Mouse (Mus musculus) left cerebral cortex, adult 18-20 months (tissue): ENCODE data around the gene Tpst2. TPM values are rescaled to one million over a fixed set of nuclear protein-coding genes. Genes with fewer than 3 reads are reported as not detected.

Source experiments
- DNase-seq, 2 experiments: peaks; one replicate each; pipeline ENCODE4 v3.0.0; 2021 to 2022; ENCODE audit warnings: low spot score in 2 of 2, mixed read lengths in 1 of 2
- total RNA-seq, 2 experiments: library from RNA; stranded (reverse); gene quantifications; 2 replicates each; pipeline ENCODE4 v1.2.3; 2021

The Tpst2 gene
- total RNA-seq, 2 experiments from 2014 or later = 29.6 to 39.3 TPM

GRCm38 (mm10) chr5:112325546-112326445, 49.3 kb downstream of the Tpst2 start, which contains the start of gene Tfip11:
Gene Tfip11, plus strand, starts transcription at chr5:112326358.
- DNase-seq = peak; percentile 96 to 99

DNA sequence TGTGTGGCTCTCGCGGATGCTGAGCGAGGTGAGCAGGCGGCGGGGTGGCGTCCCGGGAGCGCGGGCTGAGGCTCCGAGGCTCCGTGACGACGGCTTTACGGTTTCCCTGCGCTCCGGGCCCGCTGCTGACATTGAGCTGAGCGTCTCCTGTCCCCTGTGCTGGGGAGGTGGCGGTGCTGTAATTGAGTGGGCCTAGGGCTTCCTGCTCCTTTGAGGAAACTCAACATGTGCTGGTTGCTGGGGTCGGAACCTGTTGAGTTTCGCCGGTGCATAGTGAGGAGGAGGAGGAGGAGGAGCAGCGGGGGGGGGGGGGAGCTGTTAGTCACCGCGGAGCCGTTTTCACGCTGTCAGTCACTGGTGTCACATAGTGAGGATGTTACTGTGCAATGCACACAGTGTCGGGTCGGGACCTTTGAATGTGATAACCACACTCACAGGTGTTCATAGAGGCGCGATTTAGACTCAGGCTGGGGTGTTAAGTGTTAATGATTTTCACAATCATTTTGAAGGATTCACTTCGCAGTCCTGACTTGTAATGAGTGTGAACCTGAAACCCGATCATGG, 50.0 kb downstream of the Tpst2 start:
- no peak for DNase-seq

DNA sequence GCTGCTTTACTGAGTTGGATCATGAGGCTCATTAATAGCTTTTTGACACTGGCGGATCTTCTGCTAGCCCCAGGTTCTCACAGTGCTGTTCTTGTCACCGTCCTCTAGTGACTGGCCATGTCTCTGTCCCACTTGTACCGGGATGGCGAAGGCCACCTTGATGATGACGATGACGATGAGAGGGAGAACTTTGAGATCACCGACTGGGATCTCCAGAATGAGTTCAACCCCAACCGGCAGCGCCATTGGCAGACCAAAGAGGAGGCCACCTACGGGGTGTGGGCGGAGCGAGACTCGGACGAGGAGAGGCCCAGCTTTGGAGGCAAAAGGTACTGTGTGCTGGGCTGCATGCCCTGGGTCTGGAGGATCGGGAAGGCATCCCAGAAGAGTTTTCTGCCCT, 51.4 kb downstream of the Tpst2 start:
- no peak for DNase-seq

DNA sequence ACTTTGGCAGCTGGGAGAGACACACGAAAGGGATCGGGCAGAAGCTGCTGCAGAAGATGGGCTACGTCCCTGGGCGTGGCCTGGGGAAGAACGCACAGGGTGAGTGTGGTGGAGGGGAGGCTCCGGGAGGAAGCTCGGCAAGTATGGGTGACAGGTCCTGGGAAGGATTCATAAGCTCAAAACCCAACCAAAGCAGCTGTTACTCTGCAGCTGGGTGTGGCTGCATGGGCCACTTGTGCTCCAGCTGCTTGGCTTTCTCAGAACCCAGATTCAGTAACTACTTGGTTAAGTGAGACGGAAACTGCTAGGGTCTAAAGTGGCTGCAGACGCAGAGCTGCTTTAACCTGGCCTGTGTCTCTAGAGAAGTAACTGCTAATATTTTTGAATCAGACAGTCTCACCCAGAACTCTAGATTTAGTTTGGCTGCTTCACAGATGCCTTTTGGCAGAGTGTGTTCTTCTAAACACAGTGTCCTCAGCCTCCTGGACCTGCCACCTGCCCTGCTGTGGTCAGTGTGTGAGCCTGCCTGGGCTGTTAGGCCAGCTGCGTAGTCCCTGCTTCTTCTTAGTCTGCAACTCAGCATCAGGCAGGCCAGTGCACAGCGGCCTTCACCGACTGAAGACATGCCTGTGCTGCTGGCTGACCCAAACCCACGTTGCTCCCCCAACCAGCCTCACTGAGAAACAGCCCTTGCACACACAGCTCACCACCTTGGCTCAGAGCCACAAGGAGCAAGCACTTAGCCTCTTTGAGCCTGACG, 53.5 kb downstream of the Tpst2 start:
- no peak for DNase-seq

GRCm38 (mm10) chr5:112335473-112335872, 59.0 kb downstream of the Tpst2 start:
- DNase-seq = peak; percentile 46 to 58

GRCm38 (mm10) chr5:112337004-112337403, 60.5 kb downstream of the Tpst2 start:
- no peak for DNase-seq

DNA sequence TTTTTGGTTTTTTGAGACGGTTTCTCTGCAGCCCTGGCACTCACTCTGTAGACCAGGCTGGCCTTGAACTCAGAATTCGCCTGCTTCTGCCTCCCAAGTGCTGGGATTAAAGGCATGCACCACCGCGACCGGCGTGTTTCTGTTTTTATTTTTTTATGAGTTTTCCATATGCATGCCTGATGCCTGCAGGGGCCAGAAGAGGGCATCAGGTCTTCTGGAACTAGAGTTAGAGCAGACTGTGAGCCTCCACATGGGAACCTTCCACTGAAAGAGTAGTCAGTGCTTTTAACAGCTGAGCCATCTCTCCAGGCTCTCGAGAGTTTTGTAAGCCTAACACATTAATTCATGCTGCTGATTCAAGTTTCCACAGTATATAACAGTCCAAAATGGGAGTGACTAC, 62.7 kb downstream of the Tpst2 start:
- DNase-seq = no peak

- peak; percentile 87 to 92 for DNase-seq
Measured at GRCm38 (mm10) chr5:112342463-112343204, 66.1 kb downstream of the Tpst2 start, which contains the start of the genes Srrd and Hps4. Gene Srrd, minus strand, starts transcription at chr5:112343040. Gene Hps4, plus strand, starts transcription at chr5:112343083.

DNA sequence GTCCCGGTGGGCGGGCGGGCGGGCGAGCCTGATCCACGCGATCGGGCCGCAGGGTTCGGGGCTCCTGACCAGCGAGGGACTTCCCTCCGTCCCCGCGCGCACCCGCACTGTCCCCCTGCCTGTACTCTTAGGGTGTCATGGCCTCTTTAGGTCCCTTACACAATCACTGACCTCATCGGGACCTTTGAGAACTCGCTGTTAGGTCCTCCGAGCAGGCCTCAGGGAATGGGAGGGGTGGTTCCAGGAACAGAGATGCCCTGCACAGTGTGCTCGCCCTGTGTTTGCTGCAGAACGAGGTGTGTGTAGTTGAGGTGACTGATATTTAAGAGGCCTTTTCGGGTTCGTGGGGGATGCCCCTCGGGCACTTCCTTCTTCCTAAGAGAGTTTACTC, 66.7 kb downstream of the Tpst2 start:
- no peak for DNase-seq

DNA sequence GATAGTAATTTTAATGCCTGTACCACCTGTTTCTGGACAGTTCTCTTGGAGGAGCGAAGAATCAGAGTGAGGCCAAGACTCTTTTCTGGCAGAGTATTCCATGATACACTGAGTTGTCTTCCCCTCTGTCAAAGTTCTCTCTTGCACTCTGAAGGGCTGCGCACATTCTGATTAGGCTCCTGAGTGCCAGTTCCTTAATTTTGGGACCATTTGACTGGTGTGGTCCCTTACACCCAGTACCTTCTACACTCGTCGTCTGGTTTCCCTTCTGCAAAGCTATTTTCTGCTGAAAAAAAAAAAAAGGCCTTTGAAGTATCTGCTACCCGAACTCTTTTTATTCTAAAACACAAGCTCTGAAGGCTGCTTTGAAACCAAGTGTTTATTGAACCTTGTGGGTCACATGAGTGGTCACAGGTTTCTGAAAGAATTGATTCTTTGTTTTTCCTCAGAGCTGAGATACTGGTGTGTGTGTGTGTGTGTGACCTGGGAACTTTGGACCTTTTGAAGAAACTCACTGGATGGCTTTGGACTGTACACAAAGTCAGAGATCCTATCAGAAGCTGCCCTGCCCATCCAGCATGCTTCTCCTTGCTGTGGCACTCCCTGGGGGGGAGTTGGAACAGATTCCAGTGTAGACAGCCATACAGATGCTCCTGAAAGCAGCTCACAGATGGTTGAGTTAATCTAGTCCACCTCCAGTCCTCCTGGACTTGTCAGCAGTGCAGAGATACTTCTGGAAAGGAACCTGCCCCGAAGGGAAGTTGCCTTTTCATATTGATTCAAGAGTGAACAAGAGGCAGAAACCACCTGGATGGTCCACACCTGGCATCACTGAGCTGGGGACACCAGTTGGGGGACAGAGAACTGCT, 67.8 kb downstream of the Tpst2 start:
- peak; percentile 63 to 67 for DNase-seq

DNA sequence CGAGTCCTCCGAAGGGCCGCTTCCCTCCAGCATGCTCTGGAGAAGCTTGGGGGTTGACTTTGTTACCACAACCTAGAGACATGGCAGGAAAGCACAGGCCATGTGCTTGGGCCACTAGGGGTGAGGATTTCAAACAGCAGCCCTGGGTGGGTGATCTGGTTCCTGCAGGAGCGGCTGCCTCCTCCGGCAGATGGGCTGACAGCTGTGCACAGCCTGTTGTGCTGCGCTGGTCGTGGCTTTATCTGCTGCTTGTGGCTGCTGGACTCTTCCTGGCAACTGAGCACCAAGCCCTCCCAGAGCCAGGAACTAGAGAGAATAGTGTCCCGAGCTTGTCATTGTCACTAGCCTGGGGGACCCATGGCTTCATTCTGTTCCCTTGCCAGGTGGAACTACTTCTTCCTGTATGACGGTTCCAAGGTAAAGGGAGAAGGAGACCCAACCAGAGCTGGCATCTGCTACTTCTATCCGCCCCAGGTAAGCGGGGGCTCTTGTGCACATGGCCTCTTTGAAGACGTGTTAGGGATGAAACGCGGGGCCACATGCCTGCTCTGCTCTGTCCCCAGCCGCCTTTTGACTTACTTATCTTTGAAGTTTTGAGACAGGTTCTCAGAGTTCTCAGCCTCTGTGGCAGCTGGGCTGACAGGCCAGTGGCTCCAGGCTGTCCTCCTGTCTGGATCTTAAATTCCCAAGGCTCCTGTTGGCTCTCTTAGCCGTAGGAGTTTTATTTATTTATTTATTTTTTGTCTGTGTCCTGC, 69.9 kb downstream of the Tpst2 start:
- no peak for DNase-seq

- no peak for DNase-seq
Measured at GRCm38 (mm10) chr5:112349169-112349568, 72.7 kb downstream of the Tpst2 start.

DNA sequence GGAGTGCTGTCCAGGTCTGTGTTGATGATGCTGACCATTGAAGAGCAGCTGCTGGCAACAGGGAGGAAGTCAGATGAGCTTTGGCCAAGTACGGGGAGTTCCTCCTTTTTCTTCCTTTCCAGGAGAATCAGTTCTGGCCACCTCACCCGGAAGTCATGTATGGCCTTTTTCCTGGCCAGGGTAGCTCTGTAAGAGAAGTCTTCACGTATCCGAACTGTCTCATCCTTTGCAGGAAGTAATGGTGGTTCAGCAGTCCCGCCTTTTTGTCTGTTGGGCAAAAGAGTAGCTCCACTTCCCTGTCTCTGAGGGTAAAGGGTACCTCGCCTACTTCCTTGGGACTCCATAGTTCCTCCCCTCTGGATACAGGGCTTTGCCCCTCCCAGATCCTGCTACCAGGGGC, 79.0 kb downstream of the Tpst2 start:
- no peak for DNase-seq

- no peak for DNase-seq
Measured at GRCm38 (mm10) chr5:112355910-112356309, 79.4 kb downstream of the Tpst2 start, which contains the start of gene Gm6583. Gene Gm6583, minus strand, starts transcription at chr5:112356033.

GRCm38 (mm10) chr5:112356322-112356721, 79.8 kb downstream of the Tpst2 start:
- no peak for DNase-seq

DNA sequence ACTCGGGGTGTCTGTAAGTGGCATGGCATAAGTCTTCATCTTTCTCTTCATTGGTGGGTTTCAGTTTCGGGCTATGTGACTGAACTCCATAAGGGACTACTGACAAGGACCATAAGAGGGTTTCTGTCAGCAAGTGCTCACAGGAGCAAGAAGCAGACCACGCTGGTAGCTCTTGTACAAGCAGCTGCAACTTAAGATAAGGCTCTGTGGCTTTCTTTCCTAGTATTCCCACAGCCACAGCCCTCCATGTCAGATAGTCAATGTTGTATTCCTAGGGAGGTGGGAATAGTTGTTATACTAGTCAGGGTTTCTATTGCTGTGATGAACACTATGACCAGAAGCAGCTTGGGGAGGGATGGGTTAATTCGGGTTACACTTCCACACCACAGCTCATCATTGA, 83.0 kb downstream of the Tpst2 start:
- DNase-seq = no peak

- no peak for DNase-seq
Measured at GRCm38 (mm10) chr5:112360077-112360476, 83.6 kb downstream of the Tpst2 start.

DNA sequence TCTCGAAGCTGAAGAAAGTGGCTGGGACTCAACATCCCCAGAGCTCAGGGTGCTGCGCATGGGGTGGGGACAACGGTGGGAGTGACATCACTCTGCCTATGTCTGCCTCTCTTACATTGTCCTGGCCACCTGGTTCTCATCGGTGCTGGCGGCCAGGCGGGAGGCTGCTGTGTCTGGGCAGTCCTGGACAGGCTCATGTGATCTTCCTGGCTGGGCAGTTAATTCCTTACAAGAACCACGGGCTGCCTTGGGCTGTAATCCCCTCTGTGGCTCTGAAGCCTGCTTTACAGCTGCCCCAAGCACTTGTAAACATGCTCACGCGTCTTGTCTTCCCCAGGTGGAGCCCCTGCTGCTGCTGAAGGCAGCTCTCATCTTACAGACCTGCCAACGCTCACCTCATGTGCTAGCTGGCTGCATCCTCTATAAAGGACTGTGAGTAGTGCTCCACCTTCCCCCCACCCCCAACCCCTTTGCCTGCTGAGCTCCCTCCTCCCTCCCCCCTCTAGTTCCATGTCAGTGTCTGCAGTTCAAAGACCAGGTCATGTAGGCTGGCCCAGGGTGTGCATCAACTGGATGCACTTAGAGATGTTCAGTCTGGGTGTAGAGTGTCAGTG, 87.8 kb downstream of the Tpst2 start:
- no peak for DNase-seq
